Mouse (Mus musculus): ENCODE measurements around the gene Ubxn1. TPM values are rescaled to one million over a fixed set of nuclear protein-coding genes. Genes with fewer than 3 reads are reported as not detected.
A peak's percentile ranks its signal among the peaks of the same experiment; 100 is the strongest.
"Not testable (repeated sequence)": the region's sequence is repeated elsewhere in the genome, so short reads cannot be mapped to it uniquely, and the experiment has no call there.

Ubxn1 gene
- 154 and 162 TPM in 2 replicates for polyA plus RNA-seq (2014; fragmentation: Nextera tagmentation; extraction: Ambion mirVana)

DNA sequence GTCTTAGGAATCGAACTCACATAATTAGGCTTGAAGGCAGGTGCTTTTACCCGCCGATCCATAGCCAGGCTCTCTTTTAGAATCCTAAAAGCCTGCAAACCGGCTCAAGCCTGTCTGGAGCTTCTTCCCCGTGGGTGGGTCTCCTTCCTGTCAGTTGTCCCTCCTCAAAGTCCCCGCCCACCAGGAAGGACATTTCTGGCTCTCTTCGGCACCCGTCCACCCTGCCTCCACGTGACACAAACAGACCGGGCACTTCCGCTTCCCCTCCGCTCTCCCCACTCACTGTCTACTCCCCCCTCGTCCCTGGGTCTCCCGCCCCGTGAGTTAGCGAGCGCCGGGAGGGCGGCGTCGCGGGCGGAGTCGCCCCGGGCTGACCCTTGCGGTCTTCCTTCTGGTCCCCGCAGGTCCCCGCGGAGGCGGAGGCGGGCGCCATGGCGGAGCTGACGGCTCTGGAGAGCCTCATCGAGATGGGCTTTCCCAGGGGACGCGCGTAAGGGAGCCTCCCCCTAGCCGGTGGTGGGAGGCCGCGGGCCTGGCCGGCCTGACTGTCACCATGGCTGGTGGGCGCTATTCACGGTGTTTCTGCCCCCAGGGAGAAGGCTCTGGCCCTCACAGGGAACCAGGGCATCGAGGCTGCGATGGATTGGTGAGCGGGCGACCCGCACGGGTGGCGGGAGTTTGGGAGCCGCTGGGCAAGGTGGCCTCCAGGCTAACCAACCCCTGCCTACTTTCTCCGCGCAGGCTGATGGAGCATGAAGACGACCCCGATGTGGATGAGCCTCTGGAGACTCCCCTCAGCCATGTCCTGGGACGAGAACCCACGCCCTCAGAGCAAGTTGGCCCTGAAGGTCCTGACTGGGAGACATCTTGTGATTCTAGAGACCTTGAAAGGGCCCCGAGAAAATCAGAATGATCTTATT is at the start of gene Ubxn1:
Gene Ubxn1, plus strand, starts transcription at position 230 of the 920 bp plus-strand sequence.
- Histone ChIP-seq H3K27me3 (ENCODE audit: control insufficient read depth, insufficient read depth, low read length) (no peaks in the 10 kb centered on the region), H3K4me2 (replicated peaks; ENCODE audit: low read depth, low read length) (peak within 1 kb of the TSS; percentile 77), H3K27ac (ENCODE audit: low read length) (peak within 1 kb of the TSS; percentile 77), H3K9me3 (ENCODE audit: control insufficient read depth, low read depth, low read length) (no peaks in the 10 kb centered on the region), H3K4me3 (ENCODE audit: low read depth, low read length) (peak within 1 kb of the TSS; percentile 64), H3K9ac (replicated peaks; ENCODE audit: low read depth, low read length) (peak within 1 kb of the TSS; percentile 97), H3K36me3 (ENCODE audit: control insufficient read depth, insufficient read depth, low read length) (peaks cover 28% of the 10 kb centered on the region), H3K4me1 (ENCODE audit: control insufficient read depth, insufficient read depth, low read length) (peaks cover 7% of the 10 kb centered on the region)
- ATAC-seq (ENCODE audit: insufficient number of reproducible peaks, insufficient read depth, low FRiP score, low read depth): peak; percentile 96
- WGBS: under 1% methylated on average over 55 of the region's 59 CpGs

GRCm38 (mm10) chr19:8822696-8823095 is 48.6 kb upstream of the Ubxn1 start:
- Histone ChIP-seq H3K4me3 (ENCODE audit: low read depth, low read length) (peak overlapping the region; percentile 97; the same call in 1 of the 2 replicates), H3K4me1 (ENCODE audit: control insufficient read depth, insufficient read depth, low read length) (peaks cover 10% of the 10 kb centered on the region; the same call in 1 of the 2 replicates), H3K4me2 (replicated peaks; ENCODE audit: low read depth, low read length) (peak overlapping the region; percentile 92), H3K27ac (ENCODE audit: low read length) (no peak overlapping the region), H3K36me3 (ENCODE audit: control insufficient read depth, insufficient read depth, low read length) (peaks cover 49% of the 10 kb centered on the region), H3K27me3 (ENCODE audit: control insufficient read depth, insufficient read depth, low read length) (no peaks in the 10 kb centered on the region), H3K9me3 (ENCODE audit: control insufficient read depth, low read depth, low read length) (no peaks in the 10 kb centered on the region), H3K9ac (replicated peaks; ENCODE audit: low read depth, low read length) (no peak overlapping the region)
- no peak for ATAC-seq (ENCODE audit: insufficient number of reproducible peaks, insufficient read depth, low FRiP score, low read depth)
- WGBS: 76% methylated on average over 8 of the region's 8 CpGs

- Histone ChIP-seq H3K9me3 (ENCODE audit: control insufficient read depth, low read depth, low read length) (no peaks in the 10 kb centered on the region), H3K27me3 (ENCODE audit: control insufficient read depth, insufficient read depth, low read length) (no peaks in the 10 kb centered on the region), H3K36me3 (ENCODE audit: control insufficient read depth, insufficient read depth, low read length) (peaks cover 97% of the 10 kb centered on the region), H3K27ac (ENCODE audit: low read length) (no peak within 1 kb of the TSS), H3K4me1 (ENCODE audit: control insufficient read depth, insufficient read depth, low read length) (no peaks in the 10 kb centered on the region), H3K4me2 (replicated peaks; ENCODE audit: low read depth, low read length) (no peak within 1 kb of the TSS), H3K9ac (replicated peaks; ENCODE audit: low read depth, low read length) (no peak within 1 kb of the TSS), H3K4me3 (ENCODE audit: low read depth, low read length) (no peak within 1 kb of the TSS)
- 89% methylated on average over 8 of the region's 8 CpGs for WGBS
- ATAC-seq (ENCODE audit: insufficient number of reproducible peaks, insufficient read depth, low FRiP score, low read depth): no peak
Measured at GRCm38 (mm10) chr19:8829660-8830059, 41.6 kb upstream of the Ubxn1 start, which contains the start of gene AC129217.1. Gene AC129217.1, plus strand, starts transcription at chr19:8829773.

GRCm38 (mm10) chr19:8830664-8831063 is 40.6 kb upstream of the Ubxn1 start:
- Histone ChIP-seq H3K27ac (ENCODE audit: low read length) (no peak overlapping the region), H3K4me2 (replicated peaks; ENCODE audit: low read depth, low read length) (no peak overlapping the region), H3K9ac (replicated peaks; ENCODE audit: low read depth, low read length) (no peak overlapping the region), H3K9me3 (ENCODE audit: control insufficient read depth, low read depth, low read length) (no peaks in the 10 kb centered on the region), H3K4me3 (ENCODE audit: low read depth, low read length) (no peak overlapping the region), H3K36me3 (ENCODE audit: control insufficient read depth, insufficient read depth, low read length) (peaks cover 95% of the 10 kb centered on the region), H3K27me3 (ENCODE audit: control insufficient read depth, insufficient read depth, low read length) (no peaks in the 10 kb centered on the region), H3K4me1 (ENCODE audit: control insufficient read depth, insufficient read depth, low read length) (no peaks in the 10 kb centered on the region)
- no peak for ATAC-seq (ENCODE audit: insufficient number of reproducible peaks, insufficient read depth, low FRiP score, low read depth)
- WGBS: 93% methylated on average over 8 of the region's 8 CpGs

DNA sequence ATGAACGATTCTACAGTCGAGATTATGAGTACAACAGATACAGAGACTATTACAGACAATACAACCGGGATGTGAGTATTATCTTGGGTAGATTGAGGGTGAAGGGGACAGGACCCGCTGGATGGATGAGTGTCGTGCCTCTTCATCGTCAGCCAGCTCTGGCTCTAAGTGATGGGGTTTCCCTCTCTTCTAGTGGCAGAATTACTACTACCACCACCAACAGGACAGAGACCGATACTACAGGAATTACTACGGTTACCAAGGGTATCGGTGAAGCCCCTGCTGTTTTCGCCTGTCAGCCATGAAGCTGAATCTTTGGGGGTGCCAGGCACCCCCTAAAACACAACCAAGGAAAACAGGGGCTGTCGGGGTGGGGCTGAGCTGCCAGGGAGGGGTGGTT is 40.0 kb upstream of the Ubxn1 start:
- H3K4me3 ChIP-seq (ENCODE audit: low read depth, low read length): no peak overlapping the region
- no peaks in the 10 kb centered on the region for H3K9me3 ChIP-seq (ENCODE audit: control insufficient read depth, low read depth, low read length)
- H3K36me3 ChIP-seq (ENCODE audit: control insufficient read depth, insufficient read depth, low read length): peaks cover 89% of the 10 kb centered on the region
- H3K4me1 ChIP-seq (ENCODE audit: control insufficient read depth, insufficient read depth, low read length): no peaks in the 10 kb centered on the region
- no peak for ATAC-seq (ENCODE audit: insufficient number of reproducible peaks, insufficient read depth, low FRiP score, low read depth)
- no peak overlapping the region for H3K9ac ChIP-seq (replicated peaks; ENCODE audit: low read depth, low read length)
- no peak overlapping the region for H3K4me2 ChIP-seq (replicated peaks; ENCODE audit: low read depth, low read length)
- no peaks in the 10 kb centered on the region for H3K27me3 ChIP-seq (ENCODE audit: control insufficient read depth, insufficient read depth, low read length)
- 83% methylated on average over 11 of the region's 11 CpGs for WGBS
- no peak overlapping the region for H3K27ac ChIP-seq (ENCODE audit: low read length)

- Histone ChIP-seq H3K36me3 (ENCODE audit: control insufficient read depth, insufficient read depth, low read length) (peaks cover 72% of the 10 kb centered on the region), H3K27ac (ENCODE audit: low read length) (no peak overlapping the region), H3K27me3 (ENCODE audit: control insufficient read depth, insufficient read depth, low read length) (no peaks in the 10 kb centered on the region), H3K4me3 (ENCODE audit: low read depth, low read length) (no peak overlapping the region), H3K9ac (replicated peaks; ENCODE audit: low read depth, low read length) (no peak overlapping the region), H3K4me2 (replicated peaks; ENCODE audit: low read depth, low read length) (no peak overlapping the region), H3K4me1 (ENCODE audit: control insufficient read depth, insufficient read depth, low read length) (no peaks in the 10 kb centered on the region), H3K9me3 (ENCODE audit: control insufficient read depth, low read depth, low read length) (no peaks in the 10 kb centered on the region)
- ATAC-seq (ENCODE audit: insufficient number of reproducible peaks, insufficient read depth, low FRiP score, low read depth): no peak
- WGBS: 87% methylated on average over 4 of the region's 4 CpGs
Measured at GRCm38 (mm10) chr19:8832971-8833370, 38.3 kb upstream of the Ubxn1 start.

GRCm38 (mm10) chr19:8836327-8836726 is 35.0 kb upstream of the Ubxn1 start:
- Histone ChIP-seq H3K4me1 (ENCODE audit: control insufficient read depth, insufficient read depth, low read length) (peaks cover 15% of the 10 kb centered on the region), H3K27ac (ENCODE audit: low read length) (0 out of 2 replicates have a peak overlapping the region, but pooled peaks have one; percentile 21), H3K36me3 (ENCODE audit: control insufficient read depth, insufficient read depth, low read length) (peaks cover 39% of the 10 kb centered on the region)
- not testable (repeated sequence) for H3K9me3 ChIP-seq (ENCODE audit: control insufficient read depth, low read depth, low read length); ATAC-seq (ENCODE audit: insufficient number of reproducible peaks, insufficient read depth, low FRiP score, low read depth); H3K9ac ChIP-seq (replicated peaks; ENCODE audit: low read depth, low read length); H3K4me3 ChIP-seq (ENCODE audit: low read depth, low read length); H3K27me3 ChIP-seq (ENCODE audit: control insufficient read depth, insufficient read depth, low read length); H3K4me2 ChIP-seq (replicated peaks; ENCODE audit: low read depth, low read length)
- 95% methylated on average over 10 of the region's 10 CpGs for WGBS

- Histone ChIP-seq H3K9ac (replicated peaks; ENCODE audit: low read depth, low read length) (peak within 1 kb of the TSS; percentile 60), H3K4me2 (replicated peaks; ENCODE audit: low read depth, low read length) (peak within 1 kb of the TSS; percentile 82), H3K27ac (ENCODE audit: low read length) (peak within 1 kb of the TSS; percentile 97), H3K36me3 (ENCODE audit: control insufficient read depth, insufficient read depth, low read length) (peaks cover 30% of the 10 kb centered on the region), H3K9me3 (ENCODE audit: control insufficient read depth, low read depth, low read length) (no peaks in the 10 kb centered on the region), H3K4me1 (ENCODE audit: control insufficient read depth, insufficient read depth, low read length) (peaks cover 15% of the 10 kb centered on the region), H3K27me3 (ENCODE audit: control insufficient read depth, insufficient read depth, low read length) (no peaks in the 10 kb centered on the region), H3K4me3 (ENCODE audit: low read depth, low read length) (peak within 1 kb of the TSS; percentile 54)
- peak; percentile 78 for ATAC-seq (ENCODE audit: insufficient number of reproducible peaks, insufficient read depth, low FRiP score, low read depth)
- WGBS: under 1% methylated on average over 38 of the region's 38 CpGs
Measured at GRCm38 (mm10) chr19:8837251-8837791, 34.0 kb upstream of the Ubxn1 start, which contains the start of gene Bscl2. Gene Bscl2, plus strand, starts transcription at chr19:8837467.
